Mouse (Mus musculus) embryonic fibroblast, embryonic 13.5 days (primary cell): ENCODE results near the gene Rnpep.
"Not testable (repeated sequence)": the region's sequence is repeated elsewhere in the genome, so short reads cannot be mapped to it uniquely, and the experiment has no call there.

Experiments used
- CTCF ChIP-seq: IDR thresholded peaks from 2 replicates; pipeline ENCODE4 v1.5.1; 2011; ENCODE audit warnings: mild to moderate bottlenecking, control low read depth, low read length, moderate library complexity, borderline replicate concordance; ENCODE audit not compliant: insufficient read depth
- POLR2A ChIP-seq: IDR thresholded peaks from 2 replicates; pipeline ENCODE4 v1.6.1; 2011; ENCODE audit warnings: low read depth, mild to moderate bottlenecking, control low read depth, low read length, moderate library complexity

DNA sequence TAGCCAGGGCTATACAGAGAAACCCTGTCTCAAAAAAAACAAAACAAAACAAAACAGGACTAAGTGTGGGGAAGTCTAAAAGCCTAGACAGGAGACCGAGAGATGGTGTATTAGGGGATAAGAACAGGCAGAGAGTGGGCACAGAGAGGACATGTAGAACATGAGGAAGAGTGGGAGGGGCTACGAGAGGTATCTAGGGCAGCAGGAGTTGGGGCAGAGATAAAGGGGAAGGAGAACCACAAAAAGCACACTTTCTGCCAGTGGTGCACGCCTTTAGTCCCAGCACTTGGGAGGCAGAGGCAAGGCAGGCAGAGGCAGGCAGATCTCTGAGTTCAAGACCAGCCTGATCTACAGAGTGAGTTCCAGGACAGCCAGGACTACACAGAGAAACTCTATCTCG lies 43.7 kb downstream of the Rnpep start:
- not testable (repeated sequence) for TF ChIP-seq POLR2A, CTCF
